Mouse (Mus musculus): ENCODE data around the gene Pip5k1b. TPM values are rescaled to one million over a fixed set of nuclear protein-coding genes. Genes with fewer than 3 reads are reported as not detected.

Gene Pip5k1b
- polyA plus RNA-seq, 1 experiment from 2014 or later: 9.3 TPM

- Histone ChIP-seq H3K4me3 (no peak overlapping the region), H3K4me2 (no peak overlapping the region), H3K27ac (no peak overlapping the region), H3K4me1 (replicated peaks) (peaks cover 17% of the 10 kb centered on the region), H3K9me3 (replicated peaks) (no peaks in the 10 kb centered on the region), H3K36me3 (no peaks in the 10 kb centered on the region), H3K9ac (no peak overlapping the region), H3K27me3 (no peaks in the 10 kb centered on the region)
- ATAC-seq (replicated peaks; ENCODE audit: insufficient number of reproducible peaks, insufficient read depth, low FRiP score, low read depth): no peak
- 89% methylated on average over 2 of the region's 2 CpGs for WGBS
These were observed 124.3 kb downstream of the Pip5k1b start for GRCm38 (mm10) chr19:24431381-24431780.

- no peaks in the 10 kb centered on the region for H3K36me3 ChIP-seq
- no peak overlapping the region for H3K9ac ChIP-seq
- no peaks in the 10 kb centered on the region for H3K27me3 ChIP-seq
- H3K9me3 ChIP-seq (replicated peaks): no peaks in the 10 kb centered on the region
- H3K27ac ChIP-seq: no peak overlapping the region
- H3K4me1 ChIP-seq (replicated peaks): peaks cover 11% of the 10 kb centered on the region
- no peak for ATAC-seq (replicated peaks; ENCODE audit: insufficient number of reproducible peaks, insufficient read depth, low FRiP score, low read depth)
- H3K4me3 ChIP-seq: no peak overlapping the region
- H3K4me2 ChIP-seq: no peak overlapping the region
- 94% methylated on average over 3 of the region's 3 CpGs for WGBS
These were observed 127.7 kb downstream of the Pip5k1b start for GRCm38 (mm10) chr19:24428011-24428410.

DNA sequence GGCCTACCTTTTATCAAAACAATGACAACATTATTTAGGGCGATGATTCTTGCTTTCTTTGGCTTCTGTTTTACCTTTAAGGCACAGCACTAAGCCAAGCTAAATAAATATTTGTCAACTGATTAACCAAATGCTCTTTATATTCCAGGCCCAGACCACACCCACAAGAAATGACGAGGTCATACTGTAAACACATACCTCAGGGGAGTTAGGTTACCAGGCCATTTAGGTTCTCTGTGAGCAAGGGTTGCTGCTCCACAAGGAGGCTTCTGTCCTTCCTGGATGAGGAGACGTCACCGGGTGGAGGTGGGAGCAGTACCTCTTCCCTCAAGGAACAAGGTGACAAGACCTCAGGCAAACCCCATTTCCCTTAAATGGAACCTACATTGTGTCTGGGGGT, 128.4 kb downstream of the Pip5k1b start:
- Histone ChIP-seq H3K4me1 (replicated peaks) (peaks cover 11% of the 10 kb centered on the region), H3K9me3 (replicated peaks) (no peaks in the 10 kb centered on the region), H3K9ac (no peak overlapping the region), H3K27ac (peak overlapping the region; percentile 81), H3K4me3 (no peak overlapping the region), H3K27me3 (no peaks in the 10 kb centered on the region), H3K4me2 (no peak overlapping the region), H3K36me3 (no peaks in the 10 kb centered on the region)
- 54% methylated on average over 4 of the region's 4 CpGs for WGBS
- no peak for ATAC-seq (replicated peaks; ENCODE audit: insufficient number of reproducible peaks, insufficient read depth, low FRiP score, low read depth)

DNA sequence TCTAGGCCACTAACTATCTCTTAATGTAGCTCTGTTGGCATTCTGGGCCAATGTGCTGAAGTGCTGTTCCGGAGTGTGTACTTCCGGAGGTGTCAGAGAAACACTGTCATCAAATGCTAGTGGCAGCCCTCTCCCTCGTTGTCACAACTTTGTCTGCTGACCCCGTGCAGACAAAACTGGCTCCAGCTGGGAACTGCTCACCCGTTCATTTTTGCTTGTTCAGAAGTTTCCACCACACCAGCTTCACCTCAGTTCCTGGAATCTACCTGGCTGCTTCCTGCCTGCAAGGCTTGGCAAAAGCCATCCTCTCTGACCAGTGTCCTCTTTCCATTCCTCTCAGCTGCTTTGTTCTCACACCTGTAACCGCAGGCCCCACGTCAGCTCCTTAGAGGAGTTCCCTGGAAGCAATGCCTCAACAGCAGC, 128.9 kb downstream of the Pip5k1b start:
- peak; percentile 84; the same call in 1 of the 2 replicates for ATAC-seq (replicated peaks; ENCODE audit: insufficient number of reproducible peaks, insufficient read depth, low FRiP score, low read depth)
- Histone ChIP-seq H3K4me3 (no peak overlapping the region), H3K27ac (peak overlapping the region; percentile 81)

DNA sequence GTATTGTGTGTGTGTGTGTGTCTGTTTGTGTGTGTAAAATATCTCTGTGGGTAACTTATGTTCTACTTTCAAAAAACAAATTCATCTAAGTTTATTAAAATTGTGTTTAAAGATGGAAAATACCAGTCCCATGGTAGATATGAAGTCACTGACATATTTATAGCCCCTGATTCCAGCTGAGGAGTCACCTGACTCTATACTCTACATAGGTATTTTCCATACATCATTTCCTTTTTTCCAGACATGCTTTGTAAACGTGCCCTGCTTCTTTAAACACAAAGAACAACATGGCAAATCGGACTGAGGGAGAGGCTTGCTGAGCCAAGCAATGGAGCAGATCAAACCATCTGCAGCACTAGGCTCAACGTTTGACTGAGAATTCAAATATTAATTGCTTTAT, 137.6 kb downstream of the Pip5k1b start:
- Histone ChIP-seq H3K27me3 (no peaks in the 10 kb centered on the region), H3K27ac (no peak overlapping the region; the same call in 1 of the 2 replicates), H3K4me1 (replicated peaks) (peaks cover 13% of the 10 kb centered on the region), H3K36me3 (no peaks in the 10 kb centered on the region), H3K4me2 (no peak overlapping the region), H3K9ac (no peak overlapping the region), H3K9me3 (replicated peaks) (no peaks in the 10 kb centered on the region), H3K4me3 (no peak overlapping the region)
- 55% methylated on average over 3 of the region's 3 CpGs for WGBS
- no peak for ATAC-seq (replicated peaks; ENCODE audit: insufficient number of reproducible peaks, insufficient read depth, low FRiP score, low read depth)

More for the DNA sequence above, 128.9 kb downstream of the Pip5k1b start:
- Histone ChIP-seq H3K4me1 (replicated peaks) (peaks cover 11% of the 10 kb centered on the region), H3K27me3 (no peaks in the 10 kb centered on the region), H3K9ac (no peak overlapping the region), H3K9me3 (replicated peaks) (no peaks in the 10 kb centered on the region), H3K4me2 (0 out of 2 replicates have a peak overlapping the region, but pooled peaks have one; percentile 5), H3K36me3 (no peaks in the 10 kb centered on the region)
- 47% methylated on average over 7 of the region's 7 CpGs for WGBS

DNA sequence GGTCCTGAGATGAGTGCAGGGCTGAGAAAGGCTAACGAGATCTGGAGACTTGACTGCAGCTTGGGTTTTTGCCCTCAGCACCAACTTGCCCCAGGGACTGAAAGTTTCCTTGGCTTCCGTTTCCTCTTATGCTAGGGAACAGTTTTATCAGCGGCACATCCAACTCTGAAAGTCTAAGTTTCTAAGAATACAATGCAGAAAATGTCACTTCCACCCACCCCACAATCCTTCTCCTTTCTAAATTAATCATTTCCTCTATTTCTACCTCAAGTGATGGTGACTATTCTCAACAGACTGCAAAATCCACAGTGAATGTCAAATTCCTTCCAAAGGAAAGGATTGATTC, 138.0 kb downstream of the Pip5k1b start:
- 70% methylated on average over 3 of the region's 3 CpGs for WGBS
- Histone ChIP-seq H3K4me3 (no peak overlapping the region), H3K9ac (no peak overlapping the region), H3K4me1 (replicated peaks) (peaks cover 13% of the 10 kb centered on the region), H3K27me3 (no peaks in the 10 kb centered on the region), H3K9me3 (replicated peaks) (no peaks in the 10 kb centered on the region), H3K27ac (0 out of 2 replicates have a peak overlapping the region, but pooled peaks have one; percentile 21), H3K36me3 (no peaks in the 10 kb centered on the region), H3K4me2 (no peak overlapping the region)
- no peak for ATAC-seq (replicated peaks; ENCODE audit: insufficient number of reproducible peaks, insufficient read depth, low FRiP score, low read depth)

- H3K27me3 ChIP-seq: no peaks in the 10 kb centered on the region
- H3K4me3 ChIP-seq: no peak overlapping the region
- 77% methylated on average over 9 of the region's 9 CpGs for WGBS
- H3K4me2 ChIP-seq: no peak overlapping the region
- no peak overlapping the region for H3K9ac ChIP-seq
- no peak for ATAC-seq (replicated peaks; ENCODE audit: insufficient number of reproducible peaks, insufficient read depth, low FRiP score, low read depth)
- H3K36me3 ChIP-seq: no peaks in the 10 kb centered on the region
- H3K9me3 ChIP-seq (replicated peaks): no peaks in the 10 kb centered on the region
- H3K27ac ChIP-seq: peak overlapping the region; percentile 21; the same call in 1 of the 2 replicates
- H3K4me1 ChIP-seq (replicated peaks): peaks cover 13% of the 10 kb centered on the region
These were observed 138.6 kb downstream of the Pip5k1b start for GRCm38 (mm10) chr19:24416975-24417658.

DNA sequence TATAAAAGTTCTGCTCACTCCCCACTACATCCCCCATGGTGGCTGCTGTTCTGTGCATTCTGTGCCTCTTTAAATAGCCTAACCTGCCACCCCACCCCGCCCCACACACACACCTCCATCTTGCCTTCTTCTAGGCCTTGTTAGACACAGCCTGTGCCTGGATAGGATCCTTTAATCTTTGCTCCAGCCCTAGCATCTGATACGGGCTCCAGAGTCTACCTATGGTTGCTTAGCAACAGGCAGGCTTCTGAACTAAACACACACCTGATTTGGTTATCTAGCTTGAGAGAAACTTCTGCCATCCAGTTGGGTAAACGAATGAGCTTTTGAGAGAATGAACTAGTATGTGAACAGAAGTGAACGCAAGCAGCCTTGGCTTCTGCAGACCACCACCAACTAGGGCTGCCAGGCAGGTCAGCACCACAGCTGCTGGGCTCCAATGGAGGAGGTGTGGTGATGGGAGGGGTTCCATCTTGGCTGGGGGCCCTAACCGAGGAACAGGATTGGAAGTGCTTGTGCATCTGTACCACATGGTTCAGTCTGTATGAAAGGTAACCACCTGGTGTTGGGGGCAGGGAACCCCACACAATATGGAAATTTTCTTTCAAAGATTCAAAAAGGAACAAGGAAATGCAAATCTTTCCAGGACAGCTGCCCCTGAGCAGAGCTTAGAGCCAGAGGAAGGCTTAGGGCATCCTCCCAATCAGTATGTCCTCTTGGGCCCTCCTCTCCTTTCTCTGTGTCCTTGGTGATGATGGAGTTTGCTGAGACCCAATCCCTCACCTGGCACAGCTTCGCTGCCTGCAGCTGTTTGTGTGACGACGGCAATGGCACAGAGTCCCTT, 139.7 kb downstream of the Pip5k1b start:
- Histone ChIP-seq H3K4me3 (no peak overlapping the region), H3K9ac (no peak overlapping the region), H3K4me2 (no peak overlapping the region), H3K9me3 (replicated peaks) (no peaks in the 10 kb centered on the region), H3K27me3 (no peaks in the 10 kb centered on the region), H3K27ac (no peak overlapping the region), H3K36me3 (no peaks in the 10 kb centered on the region), H3K4me1 (replicated peaks) (peaks cover 13% of the 10 kb centered on the region)
- WGBS: 77% methylated on average over 8 of the region's 8 CpGs
- ATAC-seq (replicated peaks; ENCODE audit: insufficient number of reproducible peaks, insufficient read depth, low FRiP score, low read depth): no peak

- no peaks in the 10 kb centered on the region for H3K27me3 ChIP-seq
- H3K27ac ChIP-seq: no peak overlapping the region
- H3K36me3 ChIP-seq: no peaks in the 10 kb centered on the region
- H3K4me3 ChIP-seq: no peak overlapping the region
- no peak overlapping the region for H3K4me2 ChIP-seq
- H3K4me1 ChIP-seq (replicated peaks): peaks cover 3% of the 10 kb centered on the region; the same call in 1 of the 2 replicates
- 82% methylated on average over 11 of the region's 11 CpGs for WGBS
- no peak overlapping the region for H3K9ac ChIP-seq
- no peaks in the 10 kb centered on the region for H3K9me3 ChIP-seq (replicated peaks)
- no peak for ATAC-seq (replicated peaks; ENCODE audit: insufficient number of reproducible peaks, insufficient read depth, low FRiP score, low read depth)
These were observed 146.7 kb downstream of the Pip5k1b start for GRCm38 (mm10) chr19:24408863-24409564.

- H3K27ac ChIP-seq: no peak overlapping the region
- no peaks in the 10 kb centered on the region for H3K27me3 ChIP-seq
- no peak overlapping the region for H3K4me3 ChIP-seq
- no peak for ATAC-seq (replicated peaks; ENCODE audit: insufficient number of reproducible peaks, insufficient read depth, low FRiP score, low read depth)
- 60% methylated on average over 3 of the region's 3 CpGs for WGBS
- peaks cover 29% of the 10 kb centered on the region for H3K4me1 ChIP-seq (replicated peaks)
- no peak overlapping the region for H3K9ac ChIP-seq
- no peaks in the 10 kb centered on the region for H3K36me3 ChIP-seq
- no peak overlapping the region for H3K4me2 ChIP-seq
- H3K9me3 ChIP-seq (replicated peaks): no peaks in the 10 kb centered on the region
These were observed 151.0 kb downstream of the Pip5k1b start for GRCm38 (mm10) chr19:24404716-24405115.

DNA sequence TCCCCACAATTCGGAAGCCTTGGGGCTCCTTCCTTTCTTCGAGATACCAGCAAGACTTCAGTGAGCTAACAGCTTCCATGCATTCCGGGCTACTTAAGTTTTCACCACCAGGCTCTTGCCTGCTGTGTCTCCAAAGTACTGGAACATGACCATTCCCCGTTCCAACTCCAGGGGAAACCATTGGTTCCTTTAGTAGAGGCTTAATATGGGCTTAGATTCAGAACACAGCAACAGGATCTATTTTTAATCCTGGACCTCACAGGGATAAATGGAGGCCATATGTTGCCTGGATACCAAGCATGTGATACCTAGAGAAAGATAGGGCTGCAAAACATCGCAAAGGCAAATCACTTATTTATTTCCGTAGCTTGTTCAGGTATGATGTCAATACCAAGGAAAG, 152.4 kb downstream of the Pip5k1b start:
- H3K4me3 ChIP-seq: no peak overlapping the region
- H3K9ac ChIP-seq: no peak overlapping the region
- ATAC-seq (replicated peaks; ENCODE audit: insufficient number of reproducible peaks, insufficient read depth, low FRiP score, low read depth): no peak; the same call in 1 of the 2 replicates
- H3K27me3 ChIP-seq: no peaks in the 10 kb centered on the region
- 0 out of 2 replicates have a peak overlapping the region, but pooled peaks have one; percentile 5 for H3K4me2 ChIP-seq
- 55% methylated on average over 6 of the region's 6 CpGs for WGBS
- H3K27ac ChIP-seq: peak overlapping the region; percentile 77
- peaks cover 29% of the 10 kb centered on the region for H3K4me1 ChIP-seq (replicated peaks)
- H3K9me3 ChIP-seq (replicated peaks): no peaks in the 10 kb centered on the region
- H3K36me3 ChIP-seq: no peaks in the 10 kb centered on the region

All from heart, embryonic 15.5 days (tissue).